Mouse (Mus musculus) forebrain, embryonic 15.5 days (tissue): ENCODE results near the gene Xbp1. TPM values are rescaled to one million over a fixed set of nuclear protein-coding genes. Genes with fewer than 3 reads are reported as not detected.

ENCODE experiments used
- ATAC-seq: fragments of 200-750 bp; cut with Nextera tagmentation; replicated peaks from 2 replicates; pipeline ENCODE4 v1.8.0; 2017; ENCODE audit warnings: mild to moderate bottlenecking, moderate TSS enrichment, moderate library complexity
- H3K27ac ChIP-seq: fragments of 300-500 bp; sonication (generic); replicated peaks from 2 replicates; pipeline ENCODE4 v1.5.1; 2015; ENCODE audit warnings: mild to moderate bottlenecking, inconsistent platforms
- H3K27me3 ChIP-seq: fragments of 300-500 bp; sonication (generic); 2 replicates; pipeline ENCODE4 v1.6.1; 2015; ENCODE audit warnings: inconsistent platforms
- H3K36me3 ChIP-seq: fragments of 300-500 bp; sonication (generic); 2 replicates; pipeline ENCODE4 v1.6.1; 2015; ENCODE audit warnings: mild to moderate bottlenecking, inconsistent platforms
- H3K4me1 ChIP-seq: fragments of 300-500 bp; sonication (generic); 2 replicates; pipeline ENCODE4 v1.6.1; 2015; ENCODE audit warnings: inconsistent platforms
- H3K4me2 ChIP-seq: fragments of 300-500 bp; sonication (generic); replicated peaks from 2 replicates; pipeline ENCODE4 v1.6.1; 2015; ENCODE audit warnings: mild to moderate bottlenecking, inconsistent platforms
- H3K4me3 ChIP-seq: fragments of 300-500 bp; sonication (generic); 2 replicates; pipeline ENCODE4 v1.5.1; 2015; ENCODE audit warnings: mild to moderate bottlenecking, inconsistent platforms
- H3K9ac ChIP-seq: fragments of 300-500 bp; sonication (generic); replicated peaks from 2 replicates; pipeline ENCODE4 v1.6.1; 2015; ENCODE audit warnings: mild to moderate bottlenecking, inconsistent platforms
- H3K9me3 ChIP-seq: fragments of 300-500 bp; sonication (generic); 2 replicates; pipeline ENCODE4 v1.6.1; 2016; ENCODE audit warnings: inconsistent platforms
- WGBS: fragments of 180-500 bp; shearing (Covaris S2); methylation state at CpG from one replicate; pipeline ENCODE4 v1.1.7; 2015; ENCODE audit warnings: mixed read lengths; 5-methylcytosine and 5-hydroxymethylcytosine counted together
- polyA plus RNA-seq: library from polyadenylated mRNA; unstranded; fragments of >200 nt; fragmentation: Nextera tagmentation; extraction: Ambion mirVana; gene quantifications from 2 replicates; pipeline ENCODE4 v1.2.1, GENCODE M21; 2015

The Xbp1 gene
- polyA plus RNA-seq, 1 experiment from 2014 or later = 135 TPM

GRCm38 (mm10) chr11:5565596-5565995, 45.1 kb downstream of the Xbp1 start:
- Histone ChIP-seq H3K4me2 (no peak overlapping the region), H3K4me3 (no peak overlapping the region), H3K36me3 (no peaks in the 10 kb centered on the region), H3K9me3 (no peaks in the 10 kb centered on the region), H3K4me1 (peaks cover 4% of the 10 kb centered on the region), H3K9ac (no peak overlapping the region), H3K27ac (no peak overlapping the region), H3K27me3 (no peaks in the 10 kb centered on the region)
- no peak for ATAC-seq
- 83% methylated on average over 3 of the region's 3 CpGs for WGBS

GRCm38 (mm10) chr11:5566506-5566905, 46.0 kb downstream of the Xbp1 start:
- no peak overlapping the region for H3K4me2 ChIP-seq
- ATAC-seq = no peak
- no peak overlapping the region for H3K27ac ChIP-seq
- no peak overlapping the region for H3K9ac ChIP-seq
- H3K4me3 ChIP-seq = no peak overlapping the region
- WGBS = 74% methylated on average over 2 of the region's 2 CpGs
- H3K4me1 ChIP-seq = peaks cover 4% of the 10 kb centered on the region
- H3K9me3 ChIP-seq = no peaks in the 10 kb centered on the region
- H3K27me3 ChIP-seq = no peaks in the 10 kb centered on the region
- no peaks in the 10 kb centered on the region for H3K36me3 ChIP-seq

DNA sequence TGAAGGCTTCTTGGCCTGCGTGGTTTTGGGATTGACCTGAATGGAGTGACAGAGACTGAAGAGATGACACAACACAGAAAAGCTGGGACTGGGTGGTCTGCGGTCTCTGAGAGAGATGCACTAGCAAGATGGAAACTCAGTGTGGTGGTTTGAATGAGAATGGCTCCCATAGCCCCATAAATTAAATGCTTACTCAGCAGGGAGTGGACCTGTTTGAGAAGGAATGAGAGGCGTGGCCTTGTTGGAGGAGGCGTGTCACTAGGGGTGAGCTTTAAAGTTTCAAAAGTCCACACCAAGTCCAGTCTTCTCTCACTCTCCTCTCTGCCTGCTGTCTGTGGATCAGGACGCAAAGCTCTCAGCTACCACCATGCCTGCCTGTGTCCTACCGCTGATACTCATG, 47.2 kb downstream of the Xbp1 start:
- Histone ChIP-seq H3K4me3 (no peak overlapping the region), H3K27me3 (no peaks in the 10 kb centered on the region), H3K36me3 (no peaks in the 10 kb centered on the region), H3K9ac (no peak overlapping the region), H3K27ac (no peak overlapping the region), H3K9me3 (no peaks in the 10 kb centered on the region), H3K4me1 (peaks cover 4% of the 10 kb centered on the region), H3K4me2 (no peak overlapping the region)
- WGBS = 96% methylated on average over 6 of the region's 6 CpGs
- no peak for ATAC-seq

DNA sequence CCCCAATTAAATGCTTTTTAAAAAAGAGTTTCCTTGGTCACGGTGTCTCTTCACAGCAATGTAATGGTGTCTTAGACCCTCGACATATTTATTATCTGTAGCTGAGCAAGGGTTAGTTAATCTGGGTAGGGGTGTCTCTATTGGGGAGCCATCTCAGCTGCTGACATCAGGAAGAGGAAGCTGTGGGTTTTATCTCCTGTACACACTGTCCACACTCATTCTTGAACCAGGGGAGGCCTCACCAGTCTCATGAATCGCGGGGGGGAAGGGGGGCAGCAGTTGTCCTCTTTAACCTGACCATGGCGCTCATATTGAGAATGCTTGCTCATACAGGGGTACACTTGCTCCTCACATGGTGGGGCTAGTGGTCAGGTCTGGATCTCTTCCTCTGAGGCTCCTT, 47.6 kb downstream of the Xbp1 start:
- Histone ChIP-seq H3K4me3 (no peak overlapping the region), H3K9me3 (no peaks in the 10 kb centered on the region), H3K4me2 (no peak overlapping the region), H3K4me1 (no peaks in the 10 kb centered on the region), H3K27ac (no peak overlapping the region), H3K36me3 (no peaks in the 10 kb centered on the region), H3K27me3 (no peaks in the 10 kb centered on the region), H3K9ac (no peak overlapping the region)
- ATAC-seq = no peak
- 90% methylated on average over 5 of the region's 5 CpGs for WGBS

DNA sequence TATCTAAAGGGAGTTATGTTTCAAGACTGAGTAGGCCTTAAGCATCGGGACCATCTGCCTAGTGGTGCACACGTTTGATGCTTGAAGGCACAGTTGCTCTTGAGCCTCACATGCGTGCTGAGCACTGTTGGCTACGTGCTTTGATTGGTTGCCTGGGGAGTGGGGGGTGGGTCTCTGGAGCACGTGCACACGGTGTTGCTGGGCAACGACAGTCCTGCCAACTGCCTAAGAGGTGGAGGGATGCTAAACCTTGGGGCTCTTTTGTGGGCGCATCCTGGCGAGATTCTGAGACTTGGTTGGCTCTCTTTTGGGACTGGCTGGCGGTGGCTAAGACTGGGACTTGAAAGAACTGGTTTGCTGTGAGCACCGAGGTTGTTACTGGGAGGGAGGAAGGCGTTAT, 49.0 kb downstream of the Xbp1 start, which contains the start of gene Ankrd36:
Ankrd36 (plus strand) TSS at position 211 of the 400 bp plus-strand sequence.
- H3K4me2 ChIP-seq = no peak within 1 kb of the TSS
- no peak within 1 kb of the TSS for H3K9ac ChIP-seq
- no peak within 1 kb of the TSS for H3K4me3 ChIP-seq
- no peak within 1 kb of the TSS for H3K27ac ChIP-seq
- 75% methylated on average over 12 of the region's 12 CpGs for WGBS
- H3K4me1 ChIP-seq = no peaks in the 10 kb centered on the region
- no peaks in the 10 kb centered on the region for H3K27me3 ChIP-seq
- H3K36me3 ChIP-seq = no peaks in the 10 kb centered on the region
- no peak for ATAC-seq
- H3K9me3 ChIP-seq = no peaks in the 10 kb centered on the region

DNA sequence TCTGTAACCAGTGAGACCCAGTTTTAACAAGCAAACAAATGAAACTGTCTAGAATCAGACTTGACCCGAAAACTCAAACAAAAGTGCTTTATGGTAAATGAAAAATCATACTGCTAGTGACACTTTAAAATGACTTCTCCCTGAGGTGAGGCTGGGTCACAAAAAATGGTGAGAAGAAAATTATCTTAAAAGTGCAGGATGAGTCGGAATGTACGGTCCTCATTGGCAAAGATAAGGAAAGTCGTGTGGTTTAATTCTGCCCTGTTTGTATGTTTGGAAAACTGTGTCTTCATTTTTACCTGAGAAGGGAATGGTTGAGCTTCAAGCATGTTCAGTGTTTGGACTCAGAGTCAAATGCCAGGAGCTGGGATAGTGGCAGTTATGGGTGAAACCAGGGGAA, 51.4 kb downstream of the Xbp1 start:
- H3K27ac ChIP-seq = no peak overlapping the region
- no peaks in the 10 kb centered on the region for H3K4me1 ChIP-seq
- H3K4me2 ChIP-seq = no peak overlapping the region
- H3K4me3 ChIP-seq = no peak overlapping the region
- 90% methylated on average over 4 of the region's 4 CpGs for WGBS
- no peaks in the 10 kb centered on the region for H3K9me3 ChIP-seq
- H3K9ac ChIP-seq = no peak overlapping the region
- ATAC-seq = no peak
- no peaks in the 10 kb centered on the region for H3K36me3 ChIP-seq
- H3K27me3 ChIP-seq = no peaks in the 10 kb centered on the region

GRCm38 (mm10) chr11:5573821-5574220, 53.4 kb downstream of the Xbp1 start:
- Histone ChIP-seq H3K27me3 (no peaks in the 10 kb centered on the region), H3K9me3 (no peaks in the 10 kb centered on the region), H3K4me3 (no peak overlapping the region), H3K36me3 (no peaks in the 10 kb centered on the region), H3K9ac (no peak overlapping the region), H3K4me1 (no peaks in the 10 kb centered on the region), H3K4me2 (no peak overlapping the region), H3K27ac (no peak overlapping the region)
- ATAC-seq = no peak
- 87% methylated on average over 2 of the region's 2 CpGs for WGBS

DNA sequence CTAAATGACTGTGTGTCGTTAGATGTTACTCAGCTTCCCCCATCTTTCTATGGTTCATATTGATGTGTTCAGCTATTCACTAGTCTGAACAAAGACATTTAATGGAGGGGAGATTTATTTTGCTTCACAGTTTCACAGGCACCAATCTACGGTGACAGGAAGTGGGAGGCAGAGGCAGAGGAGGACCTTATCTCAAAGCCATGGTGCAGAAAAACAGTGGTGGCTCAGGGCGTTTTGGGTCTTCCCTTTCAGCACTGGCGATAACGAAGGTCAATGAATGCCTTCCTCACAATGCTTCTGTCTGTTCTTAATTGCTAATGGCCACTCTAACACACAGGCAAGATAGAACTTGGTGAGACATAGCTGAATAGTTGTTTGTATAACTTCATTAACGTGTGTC, 54.6 kb downstream of the Xbp1 start:
- Histone ChIP-seq H3K4me1 (no peaks in the 10 kb centered on the region), H3K36me3 (no peaks in the 10 kb centered on the region), H3K9me3 (no peaks in the 10 kb centered on the region), H3K4me2 (no peak overlapping the region), H3K27me3 (no peaks in the 10 kb centered on the region), H3K9ac (no peak overlapping the region), H3K27ac (no peak overlapping the region), H3K4me3 (no peak overlapping the region)
- 51% methylated on average over 6 of the region's 6 CpGs for WGBS
- ATAC-seq = no peak

Other genes with a start within 250 kb of the Xbp1 start
- gene Znrf3, start 75.8 kb upstream of the Xbp1 start, polyA plus RNA-seq = 6.9 and 7.4 TPM in 2 replicates
- 15.4 and 15.8 TPM in 2 replicates for gene Ccdc117, start 21.5 kb downstream of the Xbp1 start, polyA plus RNA-seq
- not detected in 2 replicates for gene Ankrd36, start 49.0 kb downstream of the Xbp1 start, polyA plus RNA-seq
- gene Mrps24, start 195.0 kb downstream of the Xbp1 start, polyA plus RNA-seq = 177 and 180 TPM in 2 replicates
- 31.6 and 32.4 TPM in 2 replicates for gene Urgcp, start 241.7 kb downstream of the Xbp1 start, polyA plus RNA-seq